Mouse (Mus musculus): Measurements from ENCODE around the gene Car6. TPM values are rescaled to one million over a fixed set of nuclear protein-coding genes. Genes with fewer than 3 reads are reported as not detected.

The Car6 gene
- polyA plus RNA-seq, 1 experiment from 2014 or later: 0.18 TPM

GRCm38 (mm10) chr4:150137368-150138083 lies 63.6 kb downstream of the Car6 start:
- H3K27ac ChIP-seq (replicated peaks; ENCODE audit: low read depth, low read length): no peak overlapping the region
- 85% methylated on average over 7 of the region's 7 CpGs for WGBS
- no peak overlapping the region for H3K9ac ChIP-seq (replicated peaks; ENCODE audit: low read length)
- H3K4me2 ChIP-seq (ENCODE audit: low read depth, low read length): no peak overlapping the region
- no peaks in the 10 kb centered on the region for H3K4me1 ChIP-seq (ENCODE audit: control insufficient read depth, insufficient read depth, low read length)
- H3K9me3 ChIP-seq (replicated peaks; ENCODE audit: control insufficient read depth, low read length): no peaks in the 10 kb centered on the region
- DNase-seq (ENCODE audit: low spot score): no peak
- no peaks in the 10 kb centered on the region for H3K27me3 ChIP-seq (ENCODE audit: control insufficient read depth, insufficient read depth, low read length)
- H3K4me3 ChIP-seq (ENCODE audit: low read depth, low read length): no peak overlapping the region
- no peak for ATAC-seq (replicated peaks; ENCODE audit: insufficient number of reproducible peaks, low FRiP score, low TSS enrichment, low read depth)
- H3K36me3 ChIP-seq (replicated peaks; ENCODE audit: control insufficient read depth, insufficient read depth, low read depth, low read length): no peaks in the 10 kb centered on the region

Other genes with a start within 250 kb of the Car6 start
- 16.7 and 18.8 TPM in 2 replicates for gene Spsb1, start 246.3 kb downstream of the Car6 start, polyA plus RNA-seq (2014; fragmentation: Nextera tagmentation; extraction: Ambion mirVana)
- gene H6pd, start 192.3 kb downstream of the Car6 start, polyA plus RNA-seq (2014; fragmentation: Nextera tagmentation; extraction: Ambion mirVana): 3.2 and 3.9 TPM in 2 replicates
- gene Gpr157, start 114.0 kb downstream of the Car6 start, polyA plus RNA-seq (2014; fragmentation: Nextera tagmentation; extraction: Ambion mirVana): 0.18 and 0.28 TPM in 2 replicates
- gene Slc2a5, start 82.0 kb downstream of the Car6 start, polyA plus RNA-seq (2014; fragmentation: Nextera tagmentation; extraction: Ambion mirVana): 0.90 and 1.4 TPM in 2 replicates
- not detected in 2 replicates for gene Slc2a7, start 52.4 kb downstream of the Car6 start, polyA plus RNA-seq (2014; fragmentation: Nextera tagmentation; extraction: Ambion mirVana)
- 1,873 and 2,043 TPM in 2 replicates for gene Eno1, start 35.4 kb upstream of the Car6 start, polyA plus RNA-seq (2014; fragmentation: Nextera tagmentation; extraction: Ambion mirVana)
- 22.9 and 28.7 TPM in 2 replicates for gene Rere, start 80.3 kb upstream of the Car6 start, polyA plus RNA-seq (2014; fragmentation: Nextera tagmentation; extraction: Ambion mirVana)